Mouse (Mus musculus) activated CD4-positive, CD25-positive, alpha-beta regulatory T cell, adult 4 months (primary cell): ENCODE measurements around the gene Soat2. TPM values are rescaled to one million over a fixed set of nuclear protein-coding genes. Genes with fewer than 3 reads are reported as not detected.

Source experiments
- ATAC-seq: one replicate; pipeline ENCODE4 v1.8.0; 2017
- polyA plus RNA-seq, 2 experiments: library from polyadenylated mRNA; unstranded; fragments of 100-300 nt; shearing (Covaris generic); gene quantifications; one replicate each; pipeline ENCODE4 v1.2.1; 2017

The Soat2 gene
- polyA plus RNA-seq, 2 experiments from 2014 or later: 1.2 to 1.5 TPM

GRCm38 (mm10) chr15:102192271-102192812 is 42.0 kb downstream of the Soat2 start:
- no peak for ATAC-seq

DNA sequence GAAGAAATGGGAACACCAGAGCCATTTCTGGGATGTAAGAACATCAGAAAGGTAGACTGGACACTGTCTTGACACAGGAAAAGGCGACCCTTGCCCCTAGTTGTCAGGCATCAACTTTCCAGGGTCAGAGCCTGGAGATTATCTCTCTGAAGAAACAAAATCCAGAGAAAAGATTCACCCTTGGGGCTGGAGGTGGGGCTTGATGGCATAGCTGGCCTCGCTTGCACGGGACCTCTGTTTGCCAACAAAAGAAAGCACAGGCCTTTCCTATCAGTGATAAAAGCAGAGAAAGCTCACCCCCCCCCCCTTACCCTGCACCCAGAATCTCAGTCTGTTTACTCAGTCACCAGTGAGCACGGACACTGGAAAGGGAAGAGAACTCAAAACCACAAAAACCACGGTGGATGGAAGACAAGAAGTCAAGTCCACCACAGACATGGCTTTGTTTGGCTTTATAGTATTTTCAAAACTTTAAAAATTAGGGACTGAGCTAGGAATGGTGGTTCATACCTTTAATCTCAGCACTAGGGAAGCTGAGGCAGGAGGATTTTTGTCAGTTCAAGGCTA is 42.6 kb downstream of the Soat2 start:
- ATAC-seq: no peak

- ATAC-seq: no peak
These were observed 43.3 kb downstream of the Soat2 start for GRCm38 (mm10) chr15:102193652-102194051.

- no peak for ATAC-seq
These were observed 44.1 kb downstream of the Soat2 start for GRCm38 (mm10) chr15:102194439-102194838.

DNA sequence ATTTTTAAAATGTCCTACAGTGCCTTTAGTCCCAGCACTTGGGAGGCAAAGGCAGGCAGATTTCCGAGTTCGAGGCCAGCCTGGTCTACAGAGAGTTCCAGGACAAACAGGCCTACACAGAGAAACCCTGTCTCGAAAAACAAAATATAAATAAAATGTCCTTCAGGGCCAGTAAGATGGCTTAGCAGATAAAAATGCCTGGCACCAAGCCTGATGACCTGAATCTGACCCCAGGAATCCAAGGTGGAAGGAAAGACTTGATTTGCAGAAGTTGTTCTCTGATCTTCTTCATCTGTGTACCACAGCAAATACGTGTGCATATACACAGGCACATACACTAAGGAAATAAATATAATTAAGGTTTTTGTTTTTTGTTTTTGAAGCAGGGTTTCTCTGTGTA is 45.0 kb downstream of the Soat2 start:
- no peak for ATAC-seq

GRCm38 (mm10) chr15:102198841-102199240 is 48.5 kb downstream of the Soat2 start:
- ATAC-seq: no peak

- peak; percentile 91 for ATAC-seq
These were observed 52.9 kb downstream of the Soat2 start, which contains the start of gene Zfp740 for GRCm38 (mm10) chr15:102202971-102203834. Zfp740 (plus strand) TSS chr15:102203249.

DNA sequence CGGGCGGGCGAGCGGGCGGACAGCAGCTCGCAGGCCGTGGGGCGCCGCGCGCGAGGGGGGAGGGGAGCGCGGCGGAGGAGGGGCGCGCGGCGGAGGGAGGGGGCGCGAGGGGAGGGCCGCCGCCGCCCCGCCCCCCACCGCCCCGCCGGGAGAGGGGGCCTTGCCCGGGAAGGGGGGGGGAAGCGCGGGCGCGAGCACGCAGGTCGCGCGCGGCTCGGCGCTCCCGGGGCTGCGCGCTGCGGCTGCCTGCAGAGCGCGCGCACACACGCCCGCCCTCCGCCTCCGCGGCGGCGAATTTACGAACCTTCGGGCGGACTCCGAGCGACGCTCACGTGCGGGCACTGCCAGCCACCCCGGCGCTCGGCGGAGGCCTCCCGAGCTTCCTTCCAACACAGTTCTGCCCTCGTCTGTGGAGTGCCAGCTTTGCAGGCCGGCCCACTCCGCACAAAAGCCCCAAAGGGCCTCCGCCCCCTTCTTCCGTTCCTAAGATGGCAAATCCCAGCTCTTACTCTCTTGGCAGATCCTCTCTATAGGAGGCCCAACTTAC is 53.6 kb downstream of the Soat2 start:
- peak; percentile 27 for ATAC-seq

- ATAC-seq: no peak
These were observed 54.6 kb downstream of the Soat2 start, which contains the start of gene Csad for GRCm38 (mm10) chr15:102204674-102205505. Csad (minus strand) TSS chr15:102204724.

DNA sequence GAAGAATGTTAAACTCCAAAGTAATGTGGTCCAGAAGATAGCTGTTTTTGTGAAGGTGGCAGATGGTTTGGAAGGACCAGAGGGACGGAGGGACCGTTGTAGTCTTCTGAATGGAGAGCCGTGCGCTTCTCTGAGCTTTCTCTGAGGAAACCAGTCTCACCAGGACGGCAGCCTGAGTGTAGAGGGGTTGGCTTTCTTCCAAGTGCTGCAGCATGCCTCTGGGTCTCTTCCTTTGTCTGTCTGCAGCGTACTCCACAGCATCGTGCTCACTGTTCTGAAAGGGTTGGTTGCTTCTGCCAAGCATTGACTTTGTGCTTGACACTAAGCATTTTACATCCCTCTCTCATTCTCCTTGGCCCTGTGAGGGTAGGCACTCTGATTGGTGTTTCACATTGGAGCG is 55.5 kb downstream of the Soat2 start:
- no peak for ATAC-seq

GRCm38 (mm10) chr15:102207351-102207750 is 57.0 kb downstream of the Soat2 start:
- ATAC-seq: no peak

GRCm38 (mm10) chr15:102208092-102208561 is 57.8 kb downstream of the Soat2 start:
- ATAC-seq: no peak

GRCm38 (mm10) chr15:102209114-102209513 is 58.8 kb downstream of the Soat2 start:
- ATAC-seq: no peak

GRCm38 (mm10) chr15:102210816-102211215 is 60.5 kb downstream of the Soat2 start:
- ATAC-seq: no peak

GRCm38 (mm10) chr15:102211895-102212294 is 61.6 kb downstream of the Soat2 start:
- ATAC-seq: no peak

Other genes with a start within 250 kb of the Soat2 start
- not detected for gene Krt4, start 225.8 kb upstream of the Soat2 start, polyA plus RNA-seq
- not detected for gene Krt79, start 210.2 kb upstream of the Soat2 start, polyA plus RNA-seq
- gene Krt78, start 196.2 kb upstream of the Soat2 start, polyA plus RNA-seq: not detected
- gene Krt8, start 146.0 kb upstream of the Soat2 start, polyA plus RNA-seq: not detected
- gene Krt18, start 122.3 kb upstream of the Soat2 start, polyA plus RNA-seq: not detected
- gene Eif4b, start 76.8 kb upstream of the Soat2 start, polyA plus RNA-seq: 100 to 1,000 TPM in 1 of 2 experiments, 10 to 100 TPM in 1; 87.7 to 132 TPM
- gene Tns2, start 50.1 kb upstream of the Soat2 start, polyA plus RNA-seq: 1 to 10 TPM; 1.5 to 2.9 TPM
- 10 to 100 TPM; 19.5 to 42.0 TPM for gene Spryd3, start 14.3 kb upstream of the Soat2 start, polyA plus RNA-seq
- gene Igfbp6, start 6.2 kb upstream of the Soat2 start, polyA plus RNA-seq: under 1 TPM in 1 of 2 experiments, not detected in 1; 0.81 TPM
- 10 to 100 TPM; 21.5 to 23.1 TPM for gene Zfp740, start 52.7 kb downstream of the Soat2 start, polyA plus RNA-seq
- gene Csad, start 54.2 kb downstream of the Soat2 start, polyA plus RNA-seq: 1 to 10 TPM; 6.6 to 9.3 TPM
- gene Itgb7, start 81.4 kb downstream of the Soat2 start, polyA plus RNA-seq: 100 to 1,000 TPM; 511 to 537 TPM
- gene Rarg, start 107.0 kb downstream of the Soat2 start, polyA plus RNA-seq: 10 to 100 TPM; 16.9 to 24.8 TPM
- gene Gm9918, start 120.0 kb downstream of the Soat2 start, polyA plus RNA-seq: not detected
- gene Mfsd5, start 128.9 kb downstream of the Soat2 start, polyA plus RNA-seq: 10 to 100 TPM; 36.7 to 40.7 TPM
- 1 to 10 TPM; 3.6 to 5.0 TPM for gene Espl1, start 145.7 kb downstream of the Soat2 start, polyA plus RNA-seq
- gene Pfdn5, start 175.6 kb downstream of the Soat2 start, polyA plus RNA-seq: 1,000 to 10,000 TPM; 1,328 to 1,584 TPM
- 100 to 1,000 TPM; 109 to 120 TPM for gene Myg1, start 181.2 kb downstream of the Soat2 start, polyA plus RNA-seq
- gene Aaas, start 200.2 kb downstream of the Soat2 start, polyA plus RNA-seq: 10 to 100 TPM; 45.7 to 48.7 TPM
- not detected for gene Sp7, start 216.7 kb downstream of the Soat2 start, polyA plus RNA-seq